Mouse (Mus musculus) neutrophil, adult 5-6 weeks (primary cell): ENCODE measurements around the gene Sox5. TPM values are rescaled to one million over a fixed set of nuclear protein-coding genes. Genes with fewer than 3 reads are reported as not detected.
A peak's percentile ranks its signal among the peaks of the same experiment; 100 is the strongest.

Experiments
- ATAC-seq: fragments of 151-379, 151-347 bp; 2 replicates; pipeline ENCODE4 v1.8.0; 2017; ENCODE audit warnings: mild to moderate bottlenecking, moderate TSS enrichment; ENCODE audit not compliant: insufficient number of reproducible peaks, poor library complexity, low FRiP score, severe bottlenecking; ENCODE audit errors: extremely low read depth
- total RNA-seq: library from RNA; stranded (forward); fragments of 200-1000 nt; gene quantifications from 2 replicates; pipeline ENCODE4 v1.2.3, GENCODE M21; 2017

Gene Sox5
- total RNA-seq, 1 experiment from 2014 or later = 0.70 TPM

- no peak for ATAC-seq
Measured at GRCm38 (mm10) chr6:144621089-144621769, 160.5 kb downstream of the Sox5 start.

GRCm38 (mm10) chr6:144611383-144611791, 170.4 kb downstream of the Sox5 start:
- ATAC-seq = no peak

GRCm38 (mm10) chr6:144610878-144611277, 170.9 kb downstream of the Sox5 start:
- no peak for ATAC-seq

GRCm38 (mm10) chr6:144602883-144603282, 178.9 kb downstream of the Sox5 start:
- ATAC-seq = no peak

- ATAC-seq = no peak
Measured at GRCm38 (mm10) chr6:144600351-144600750, 181.4 kb downstream of the Sox5 start.

- ATAC-seq = no peak
Measured at GRCm38 (mm10) chr6:144598324-144598973, 183.3 kb downstream of the Sox5 start.

GRCm38 (mm10) chr6:144596536-144597210, 185.1 kb downstream of the Sox5 start:
- no peak for ATAC-seq

GRCm38 (mm10) chr6:144584854-144585253, 196.9 kb downstream of the Sox5 start:
- ATAC-seq = no peak

- no peak for ATAC-seq
Measured at GRCm38 (mm10) chr6:144584074-144584840, 197.5 kb downstream of the Sox5 start.

GRCm38 (mm10) chr6:144579301-144579700, 202.5 kb downstream of the Sox5 start:
- no peak for ATAC-seq

- ATAC-seq = peak; percentile 63; the same call in 1 of the 2 replicates
Measured at GRCm38 (mm10) chr6:144570850-144571249, 210.9 kb downstream of the Sox5 start.

GRCm38 (mm10) chr6:144565827-144566226, 215.9 kb downstream of the Sox5 start:
- no peak for ATAC-seq

- no peak for ATAC-seq
Measured at GRCm38 (mm10) chr6:144561718-144562117, 220.1 kb downstream of the Sox5 start.

- ATAC-seq = no peak
Measured at GRCm38 (mm10) chr6:144560211-144560610, 221.6 kb downstream of the Sox5 start.

GRCm38 (mm10) chr6:144553476-144553875, 228.3 kb downstream of the Sox5 start:
- no peak for ATAC-seq

- no peak for ATAC-seq
Measured at GRCm38 (mm10) chr6:144548991-144549390, 232.8 kb downstream of the Sox5 start.

- ATAC-seq = no peak
Measured at GRCm38 (mm10) chr6:144547141-144547540, 234.6 kb downstream of the Sox5 start.

- no peak for ATAC-seq
Measured at GRCm38 (mm10) chr6:144545549-144545948, 236.2 kb downstream of the Sox5 start.

- ATAC-seq = 0 out of 2 replicates have a peak, but pooled peaks have one; percentile 15
Measured at GRCm38 (mm10) chr6:144541316-144541715, 240.5 kb downstream of the Sox5 start.
